Mouse (Mus musculus): ENCODE results near the gene Parp4.

Gene Parp4

GRCm38 (mm10) chr14:56613212-56613611, 37.8 kb downstream of the Parp4 start:
- DNase-seq (ENCODE audit: low read depth, low spot score): no peak

GRCm38 (mm10) chr14:56617470-56617869, 42.1 kb downstream of the Parp4 start:
- no peak for DNase-seq (ENCODE audit: low read depth, low spot score)

GRCm38 (mm10) chr14:56620425-56620824, 45.0 kb downstream of the Parp4 start:
- DNase-seq (ENCODE audit: low read depth, low spot score): no peak

GRCm38 (mm10) chr14:56626202-56626601, 50.8 kb downstream of the Parp4 start:
- DNase-seq (ENCODE audit: low read depth, low spot score): no peak

GRCm38 (mm10) chr14:56628336-56628735, 52.9 kb downstream of the Parp4 start:
- no peak for DNase-seq (ENCODE audit: low read depth, low spot score)

- no peak for DNase-seq (ENCODE audit: low read depth, low spot score)
These were observed 55.7 kb downstream of the Parp4 start for GRCm38 (mm10) chr14:56631109-56631508.

- no peak for DNase-seq (ENCODE audit: low read depth, low spot score)
These were observed 71.8 kb downstream of the Parp4 start for GRCm38 (mm10) chr14:56647206-56647605.

GRCm38 (mm10) chr14:56649448-56649847, 74.0 kb downstream of the Parp4 start:
- DNase-seq (ENCODE audit: low read depth, low spot score): no peak

GRCm38 (mm10) chr14:56665651-56666050, 90.2 kb downstream of the Parp4 start:
- no peak for DNase-seq (ENCODE audit: low read depth, low spot score)

GRCm38 (mm10) chr14:56666909-56667308, 91.5 kb downstream of the Parp4 start:
- no peak for DNase-seq (ENCODE audit: low read depth, low spot score)

- peak; percentile 99 for DNase-seq (ENCODE audit: low read depth, low spot score)
These were observed 92.8 kb downstream of the Parp4 start, which contains the start of gene Mphosph8 for GRCm38 (mm10) chr14:56667969-56668802. Mphosph8 (plus strand) TSS chr14:56668248.

- DNase-seq (ENCODE audit: low read depth, low spot score): no peak
These were observed 93.7 kb downstream of the Parp4 start for GRCm38 (mm10) chr14:56669046-56669620.

GRCm38 (mm10) chr14:56685426-56685825, 110.0 kb downstream of the Parp4 start:
- DNase-seq (ENCODE audit: low read depth, low spot score): no peak

GRCm38 (mm10) chr14:56689116-56689515, 113.7 kb downstream of the Parp4 start:
- DNase-seq (ENCODE audit: low read depth, low spot score): no peak

GRCm38 (mm10) chr14:56689766-56690165, 114.3 kb downstream of the Parp4 start:
- DNase-seq (ENCODE audit: low read depth, low spot score): no peak

GRCm38 (mm10) chr14:56695495-56695894, 120.1 kb downstream of the Parp4 start:
- DNase-seq (ENCODE audit: low read depth, low spot score): no peak

GRCm38 (mm10) chr14:56697836-56698235, 122.4 kb downstream of the Parp4 start:
- no peak for DNase-seq (ENCODE audit: low read depth, low spot score)

- no peak for DNase-seq (ENCODE audit: low read depth, low spot score)
These were observed 127.2 kb downstream of the Parp4 start for GRCm38 (mm10) chr14:56702644-56703043.

- no peak for DNase-seq (ENCODE audit: low read depth, low spot score)
These were observed 130.3 kb downstream of the Parp4 start for GRCm38 (mm10) chr14:56705687-56706086.

Measured in retina, adult 2 months (tissue).